Mouse (Mus musculus) liver, adult 2 months (tissue): ENCODE measurements around the gene Tubal3.

Source experiments
- CTCF ChIP-seq: fragments of 200-500 bp; IDR thresholded peaks from 2 replicates; pipeline ENCODE4 v1.5.1; 2011; ENCODE audit warnings: low read depth, low read length, control low read depth
- POLR2A ChIP-seq: fragments of 200-500 bp; IDR thresholded peaks from 2 replicates; pipeline ENCODE4 v1.6.1; 2011; ENCODE audit warnings: low read length, control low read depth; ENCODE audit not compliant: insufficient read depth; ENCODE audit errors: extremely low read depth

- TF ChIP-seq CTCF (no peak), POLR2A (no peak)
Observed at GRCm38 (mm10) chr13:3907151-3907696, 10.8 kb upstream of the Tubal3 start.
